ENCODE assay signal across 13 mouse cellular contexts in the genomic region with DNA sequence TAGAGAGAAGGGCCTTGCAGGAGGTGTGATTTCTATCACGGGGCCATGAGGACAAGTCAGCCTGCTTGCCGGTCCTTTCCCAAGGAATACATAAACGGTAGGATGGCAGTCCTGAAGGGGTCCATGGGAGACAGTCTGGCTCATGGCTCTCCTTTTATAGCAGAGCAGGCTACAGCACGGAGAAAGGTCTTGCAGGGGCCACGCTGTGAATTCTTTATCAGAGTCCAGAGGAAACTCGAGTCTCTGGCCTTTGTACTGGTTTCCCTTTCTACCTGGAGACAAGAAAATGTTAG.
DNase-seq lines count a peak whose midpoint lies in the region; ATAC-seq and TF ChIP-seq lines count a peak whose summit lies in the region.
"Had no signal": no experiment of that assay in that cellular context is flagged by ENCODE, and none has a peak within 500 bp of the region (broad histone marks: within the 10 kb centered on the region; RNA-seq: fewer than 3 reads in every experiment).

No protein-coding gene starts in this region.

- WGBS in neural tube, embryonic 14.5 days, result 17% methylated on average over 6 of the region's 6 CpGs

- H3K4me3 ChIP-seq in gastrocnemius, adult 2 months, result peak overlapping the region; percentile 23; the same call in 1 of the 2 replicates
- H3K4me3 ChIP-seq in neural tube, embryonic 14.5 days (ENCODE audit: low read depth, low read length), result no peak overlapping the region
- H3K4me3 ChIP-seq: embryonic facial prominence, embryonic 13.5 days; heart, embryonic 12.5 days; neural tube, embryonic 13.5 days had no signal

- H3K27ac ChIP-seq in gastrocnemius, adult 2 months, result no peak overlapping the region
- H3K27ac ChIP-seq in neural tube, embryonic 14.5 days (ENCODE audit: low read depth, low read length), result no peak overlapping the region
- H3K27ac ChIP-seq: embryonic facial prominence, embryonic 13.5 days; neural tube, embryonic 13.5 days had no signal

- no peak for DNase-seq in gastrocnemius, adult 2 months
- DNase-seq in gastrocnemius, adult 8-10 months (ENCODE audit: low spot score in 2 of 2), result no peak
- DNase-seq in layer of hippocampus, postnatal 36 days, result peak; percentile 6 to 12
- no peak for DNase-seq in layer of hippocampus, adult 18-20 months (ENCODE audit: low spot score in 2 of 2)
- DNase-seq in neural tube, embryonic 10.5 days (ENCODE audit: extremely low spot score, low spot score), result no peak
- DNase-seq in spleen, postnatal 10 days (ENCODE audit: low spot score in 2 of 2), result no peak
- DNase-seq: gastrocnemius, postnatal 36 days; liver; retina, postnatal 1 day had no signal

- H3K36me3 ChIP-seq in neural tube, embryonic 14.5 days (ENCODE audit: control insufficient read depth, insufficient read depth, low read length), result no peaks in the 10 kb centered on the region
- H3K36me3 ChIP-seq: embryonic facial prominence, embryonic 13.5 days; heart, embryonic 12.5 days; neural tube, embryonic 13.5 days had no signal

- H3K9ac ChIP-seq in neural tube, embryonic 14.5 days (replicated peaks; ENCODE audit: low read depth, low read length), result no peak overlapping the region
- H3K9ac ChIP-seq: embryonic facial prominence, embryonic 13.5 days; heart, embryonic 12.5 days; neural tube, embryonic 13.5 days had no signal

- intact Hi-C loops in gastrocnemius, adult 2 months (cut with DNase I), result no loop called here

- no peak overlapping the region for H3K4me2 ChIP-seq in neural tube, embryonic 14.5 days (ENCODE audit: low read depth, low read length)
- H3K4me2 ChIP-seq: embryonic facial prominence, embryonic 13.5 days; heart, embryonic 12.5 days; neural tube, embryonic 13.5 days had no signal

- no peaks in the 10 kb centered on the region for H3K27me3 ChIP-seq in neural tube, embryonic 14.5 days (ENCODE audit: control insufficient read depth, insufficient read depth, low read length)
- H3K27me3 ChIP-seq: embryonic facial prominence, embryonic 13.5 days; heart, embryonic 12.5 days; neural tube, embryonic 13.5 days had no signal

- H3K9me3 ChIP-seq in neural tube, embryonic 14.5 days (ENCODE audit: control insufficient read depth, low read length), result no peaks in the 10 kb centered on the region
- H3K9me3 ChIP-seq: embryonic facial prominence, embryonic 13.5 days; neural tube, embryonic 13.5 days had no signal

- no peaks in the 10 kb centered on the region for H3K4me1 ChIP-seq in neural tube, embryonic 14.5 days (ENCODE audit: control insufficient read depth, insufficient read depth, low read length)
- H3K4me1 ChIP-seq: neural tube, embryonic 13.5 days had no signal

- ATAC-seq in neural tube, embryonic 14.5 days (ENCODE audit: low read depth), result peak; percentile 56; the same call in 1 of the 2 replicates

- no peak for TF ChIP-seq CTCF in gastrocnemius, adult 2 months (IDR thresholded peaks at IDR 0.05)

Comparison
In these comparisons a context has a peak if more than half of its experiments do, and no peak if none do; other contexts are left out.
1. DNase-seq: peak in layer of hippocampus, postnatal 36 days (2 of 2); none in gastrocnemius, adult 2 months (single experiment), gastrocnemius, adult 8-10 months (0 of 2), layer of hippocampus, adult 18-20 months (0 of 2), neural tube, embryonic 10.5 days (single experiment) and spleen, postnatal 10 days (0 of 2).